Mouse (Mus musculus) kidney, postnatal 36 days (tissue): ENCODE results near the gene Rab11fip3.

Experiments
- DNase-seq, 2 experiments: peaks; one replicate each; pipeline ENCODE4 v3.0.0; 2021 to 2022; ENCODE audit warnings: mixed read lengths in 2 of 2

The Rab11fip3 gene

GRCm38 (mm10) chr17:26031583-26031982 lies 37.8 kb downstream of the Rab11fip3 start:
- DNase-seq, result no peak

- DNase-seq, result no peak
Measured at GRCm38 (mm10) chr17:26028261-26028660, 41.1 kb downstream of the Rab11fip3 start.

GRCm38 (mm10) chr17:26024674-26025073 lies 44.7 kb downstream of the Rab11fip3 start:
- peak; percentile 45 to 64 for DNase-seq

GRCm38 (mm10) chr17:26023966-26024365 lies 45.4 kb downstream of the Rab11fip3 start:
- DNase-seq, result peak; percentile 59 to 67

- peak in 1 of 2 experiments; percentile 54 for DNase-seq
Measured at GRCm38 (mm10) chr17:26023181-26023580, 46.2 kb downstream of the Rab11fip3 start.

GRCm38 (mm10) chr17:26021728-26022341 lies 47.5 kb downstream of the Rab11fip3 start:
- peak; percentile 85 to 92 for DNase-seq

GRCm38 (mm10) chr17:26020848-26021347 lies 48.5 kb downstream of the Rab11fip3 start:
- DNase-seq, result no peak

GRCm38 (mm10) chr17:26018388-26018787 lies 51.0 kb downstream of the Rab11fip3 start:
- DNase-seq, result peak in 1 of 2 experiments; percentile 44

- peak; percentile 85 to 92 for DNase-seq
Measured at GRCm38 (mm10) chr17:26017949-26018348, 51.4 kb downstream of the Rab11fip3 start.

GRCm38 (mm10) chr17:26017021-26017420 lies 52.3 kb downstream of the Rab11fip3 start:
- DNase-seq, result no peak

GRCm38 (mm10) chr17:26013711-26014110 lies 55.6 kb downstream of the Rab11fip3 start:
- no peak for DNase-seq

- peak; percentile 83 to 93 for DNase-seq
Measured at GRCm38 (mm10) chr17:26011841-26012460, 57.4 kb downstream of the Rab11fip3 start.

- peak; percentile 77 to 86 for DNase-seq
Measured at GRCm38 (mm10) chr17:26009540-26009939, 59.8 kb downstream of the Rab11fip3 start.

GRCm38 (mm10) chr17:26008787-26009186 lies 60.6 kb downstream of the Rab11fip3 start:
- DNase-seq, result no peak

- DNase-seq, result no peak
Measured at GRCm38 (mm10) chr17:26008331-26008730, 61.0 kb downstream of the Rab11fip3 start.

- peak in 1 of 2 experiments; percentile 8 for DNase-seq
Measured at GRCm38 (mm10) chr17:26007646-26008045, 61.7 kb downstream of the Rab11fip3 start.

GRCm38 (mm10) chr17:26005731-26006450 lies 63.5 kb downstream of the Rab11fip3 start:
- DNase-seq, result peak in 1 of 2 experiments; percentile 57

- peak; percentile 66 to 67 for DNase-seq
Measured at GRCm38 (mm10) chr17:26004711-26005110, 64.6 kb downstream of the Rab11fip3 start.

GRCm38 (mm10) chr17:26003864-26004263 lies 65.5 kb downstream of the Rab11fip3 start:
- peak in 1 of 2 experiments; percentile 4 for DNase-seq

- peak in 1 of 2 experiments; percentile 41 for DNase-seq
Measured at GRCm38 (mm10) chr17:25998425-25998824, 70.9 kb downstream of the Rab11fip3 start.

- no peak for DNase-seq
Measured at GRCm38 (mm10) chr17:25993489-25993888, 75.9 kb downstream of the Rab11fip3 start.

- DNase-seq, result peak in 1 of 2 experiments; percentile 12
Measured at GRCm38 (mm10) chr17:25992274-25992673, 77.1 kb downstream of the Rab11fip3 start.

- DNase-seq, result no peak
Measured at GRCm38 (mm10) chr17:25990331-25990730, 79.0 kb downstream of the Rab11fip3 start.
